Mouse (Mus musculus) heart, postnatal 0 days (tissue): Measurements from ENCODE around the gene Pnpla1. TPM values are rescaled to one million over a fixed set of nuclear protein-coding genes. Genes with fewer than 3 reads are reported as not detected.

Source experiments
- ATAC-seq: fragments of 200-750 bp; cut with Nextera tagmentation; 2 replicates; pipeline ENCODE4 v1.8.0; 2017; ENCODE audit warnings: low read depth, moderate number of reproducible peaks, moderate library complexity; ENCODE audit not compliant: insufficient read depth
- DNase-seq: peaks from one replicate; pipeline ENCODE4 v3.0.0-alpha.2; 2016; ENCODE audit warnings: low spot score
- H3K27ac ChIP-seq: fragments of 300-500 bp; sonication (generic); 2 replicates; pipeline ENCODE4 v1.5.1; 2014; ENCODE audit warnings: low read depth, mild to moderate bottlenecking
- H3K27me3 ChIP-seq: fragments of 300-500 bp; sonication (generic); 2 replicates; pipeline ENCODE4 v1.6.1; 2014; ENCODE audit warnings: low read length, mixed read lengths; ENCODE audit not compliant: control insufficient read depth, insufficient read depth
- H3K36me3 ChIP-seq: fragments of 300-500 bp; sonication (generic); replicated peaks from 2 replicates; pipeline ENCODE4 v1.6.1; 2014; ENCODE audit warnings: low read length, mixed read lengths; ENCODE audit not compliant: control insufficient read depth, insufficient read depth
- H3K4me1 ChIP-seq: fragments of 300-500 bp; sonication (generic); 2 replicates; pipeline ENCODE4 v1.6.1; 2014; ENCODE audit warnings: antibody characterized with exemption; ENCODE audit not compliant: control insufficient read depth, insufficient read depth
- H3K4me2 ChIP-seq: fragments of 300-500 bp; sonication (generic); 2 replicates; pipeline ENCODE4 v1.6.1; 2014; ENCODE audit warnings: low read depth, mild to moderate bottlenecking, low read length, moderate library complexity
- H3K4me3 ChIP-seq: fragments of 300-500 bp; sonication (generic); 2 replicates; pipeline ENCODE4 v1.5.1; 2014; ENCODE audit warnings: low read depth, low read length
- H3K9ac ChIP-seq: fragments of 300-500 bp; sonication (generic); replicated peaks from 2 replicates; pipeline ENCODE4 v1.6.1; 2014; ENCODE audit warnings: low read depth, low read length, mixed read lengths
- H3K9me3 ChIP-seq: fragments of 300-500 bp; sonication (generic); replicated peaks from 2 replicates; pipeline ENCODE4 v1.6.1; 2016; ENCODE audit warnings: low read length; ENCODE audit not compliant: control insufficient read depth
- CTCF ChIP-seq: IDR thresholded peaks from 2 replicates; pipeline ENCODE4 v1.5.1; 2016; ENCODE audit warnings: antibody characterized with exemption, control low read depth, low read depth
- EP300 ChIP-seq: IDR thresholded peaks from 2 replicates; pipeline ENCODE4 v1.6.1; 2016; ENCODE audit warnings: antibody characterized with exemption, low read depth
- WGBS: fragments of 180-500 bp; shearing (Covaris S2); extraction: QIAGEN DNeasy Blood & Tissue Kit; methylation state at CpG from one replicate; pipeline ENCODE4 v1.1.7; 2014; 5-methylcytosine and 5-hydroxymethylcytosine counted together
- polyA plus RNA-seq: library from polyadenylated mRNA; unstranded; fragments of >200 nt; fragmentation: Nextera tagmentation; extraction: Ambion mirVana; gene quantifications from 2 replicates; pipeline ENCODE4 v1.2.1, GENCODE M21; 2015
- total RNA-seq: library from RNA; depleted of rRNA; stranded (reverse); fragments of >200 nt; gene quantifications from 2 replicates; pipeline ENCODE4 v1.2.3, GENCODE M21; 2014; ENCODE audit warnings: low replicate concordance

Pnpla1 gene
- total and polyA plus RNA-seq, 2 experiments from 2014 or later: 0.04 TPM; not detected in 1

GRCm38 (mm10) chr17:28924957-28925595 lies 66.9 kb downstream of the Pnpla1 start:
- Histone ChIP-seq H3K4me2 (no peak overlapping the region), H3K27me3 (no peaks in the 10 kb centered on the region), H3K4me1 (peaks cover 4% of the 10 kb centered on the region; the same call in 1 of the 2 replicates), H3K9ac (no peak overlapping the region), H3K4me3 (no peak overlapping the region), H3K27ac (no peak overlapping the region), H3K36me3 (no peaks in the 10 kb centered on the region), H3K9me3 (no peaks in the 10 kb centered on the region)
- DNase-seq (no peak), ATAC-seq (no peak)
- 81% methylated on average over 8 of the region's 8 CpGs for WGBS
- TF ChIP-seq EP300: no peak
- TF ChIP-seq CTCF: no peak

- no peak overlapping the region for H3K9ac ChIP-seq
- DNase-seq (peak; percentile 69), ATAC-seq (no peak)
- no peak overlapping the region for H3K4me2 ChIP-seq
- H3K4me3 ChIP-seq: no peak overlapping the region
- no peak overlapping the region for H3K27ac ChIP-seq
- no peaks in the 10 kb centered on the region for H3K36me3 ChIP-seq
- WGBS: 7% methylated on average over 13 of the region's 13 CpGs
- TF ChIP-seq CTCF (peak; percentile 90), EP300 (no peak)
- no peaks in the 10 kb centered on the region for H3K9me3 ChIP-seq
- H3K27me3 ChIP-seq: no peaks in the 10 kb centered on the region
- H3K4me1 ChIP-seq: peaks cover 7% of the 10 kb centered on the region; the same call in 1 of the 2 replicates
These were observed 68.2 kb downstream of the Pnpla1 start for GRCm38 (mm10) chr17:28926380-28926779.

DNA sequence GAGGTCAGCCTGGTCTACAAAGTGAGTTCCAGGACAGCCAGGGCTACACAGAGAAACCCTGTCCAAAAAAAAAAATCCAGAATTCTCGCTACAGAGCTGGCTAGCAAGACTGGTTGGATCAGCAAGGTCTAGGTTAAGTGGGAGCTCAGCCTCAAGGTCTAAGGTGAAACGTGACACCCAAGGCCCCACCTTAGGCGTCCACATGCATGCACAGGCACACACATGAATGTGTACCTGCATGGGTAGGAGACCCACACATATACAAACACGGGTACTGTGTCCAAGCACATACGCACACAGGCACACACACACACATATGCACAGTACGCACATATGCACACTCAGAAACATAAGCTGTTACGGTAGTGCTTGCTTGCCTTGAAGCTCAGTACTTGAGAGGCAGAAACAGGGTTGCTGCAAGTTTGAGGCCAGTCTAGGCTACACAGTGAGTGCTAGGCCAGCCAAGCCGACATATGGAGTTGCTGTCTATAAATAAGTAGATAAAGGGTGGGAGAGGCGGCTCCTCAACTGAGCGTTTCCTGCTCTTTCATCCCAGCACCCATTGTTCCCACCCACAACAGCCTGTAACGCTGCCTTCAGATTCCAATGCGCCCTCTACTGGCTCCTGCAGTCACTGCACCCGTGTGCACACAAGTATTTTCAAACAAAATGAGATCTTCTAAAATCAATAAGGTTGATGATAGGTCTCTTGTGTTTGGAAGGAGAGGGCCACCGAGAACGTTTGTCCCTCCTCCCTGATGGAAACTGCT lies 68.8 kb downstream of the Pnpla1 start:
- Histone ChIP-seq H3K27me3 (no peaks in the 10 kb centered on the region), H3K9ac (no peak overlapping the region), H3K27ac (no peak overlapping the region), H3K36me3 (no peaks in the 10 kb centered on the region), H3K4me1 (peaks cover 7% of the 10 kb centered on the region; the same call in 1 of the 2 replicates), H3K9me3 (no peaks in the 10 kb centered on the region), H3K4me2 (no peak overlapping the region), H3K4me3 (no peak overlapping the region)
- peak; percentile 72 for TF ChIP-seq CTCF
- no peak for TF ChIP-seq EP300
- ATAC-seq: no peak
- peak; percentile 71 for DNase-seq
- 43% methylated on average over 15 of the region's 15 CpGs for WGBS

- DNase-seq (no peak), ATAC-seq (no peak)
- WGBS: 65% methylated on average over 9 of the region's 9 CpGs
- Histone ChIP-seq H3K4me1 (peaks cover 7% of the 10 kb centered on the region; the same call in 1 of the 2 replicates), H3K9ac (no peak overlapping the region), H3K27me3 (no peaks in the 10 kb centered on the region), H3K4me3 (no peak overlapping the region), H3K27ac (no peak overlapping the region), H3K36me3 (no peaks in the 10 kb centered on the region), H3K4me2 (no peak overlapping the region), H3K9me3 (no peaks in the 10 kb centered on the region)
- TF ChIP-seq EP300: no peak
- TF ChIP-seq CTCF: no peak
These were observed 69.8 kb downstream of the Pnpla1 start for GRCm38 (mm10) chr17:28928004-28928403.

DNA sequence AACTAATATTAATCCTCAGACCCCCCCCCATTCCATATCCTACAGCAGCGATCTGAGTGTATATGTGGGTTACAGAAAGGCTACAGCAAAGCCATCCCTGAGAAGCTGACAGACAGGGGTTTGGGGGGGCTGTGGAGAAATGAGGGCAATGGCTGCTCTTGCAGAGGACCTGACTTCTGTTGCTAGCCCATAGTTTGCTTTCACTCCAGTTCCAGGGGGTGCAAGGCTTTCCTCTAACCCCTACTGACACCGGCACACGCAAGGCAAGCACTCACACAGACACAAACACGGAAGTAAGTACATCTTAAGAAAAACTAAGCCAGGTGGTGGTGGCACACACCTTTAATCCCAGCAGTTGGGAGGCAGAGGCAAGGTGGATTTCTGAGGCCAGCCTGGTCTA lies 71.2 kb downstream of the Pnpla1 start:
- 95% methylated on average over 4 of the region's 4 CpGs for WGBS
- peaks cover 7% of the 10 kb centered on the region; the same call in 1 of the 2 replicates for H3K4me1 ChIP-seq
- H3K4me2 ChIP-seq: no peak overlapping the region
- H3K9me3 ChIP-seq: no peaks in the 10 kb centered on the region
- H3K27me3 ChIP-seq: no peaks in the 10 kb centered on the region
- H3K36me3 ChIP-seq: no peaks in the 10 kb centered on the region
- no peak for DNase-seq
- no peak for ATAC-seq
- no peak for TF ChIP-seq CTCF
- TF ChIP-seq EP300: no peak
- no peak overlapping the region for H3K9ac ChIP-seq
- no peak overlapping the region for H3K27ac ChIP-seq
- H3K4me3 ChIP-seq: no peak overlapping the region
